Mouse (Mus musculus): ENCODE results near the gene Ppm1k. TPM values are rescaled to one million over a fixed set of nuclear protein-coding genes. Genes with fewer than 3 reads are reported as not detected.
"Not testable (repeated sequence)": the region's sequence is repeated elsewhere in the genome, so short reads cannot be mapped to it uniquely, and the experiment has no call there.

Ppm1k gene
- polyA plus RNA-seq (2012; rRNA removed): 7.0 and 7.7 TPM in 2 replicates

GRCm38 (mm10) chr6:57535386-57535936, at the start of gene Ppm1k:
TSS of gene Ppm1k (minus strand) at chr6:57535468.
- peak; percentile 88 for DNase-seq (ENCODE audit: low spot score)

- no peak for DNase-seq (ENCODE audit: low spot score)
Measured at GRCm38 (mm10) chr6:57582356-57582755, 47.1 kb upstream of the Ppm1k start.

DNA sequence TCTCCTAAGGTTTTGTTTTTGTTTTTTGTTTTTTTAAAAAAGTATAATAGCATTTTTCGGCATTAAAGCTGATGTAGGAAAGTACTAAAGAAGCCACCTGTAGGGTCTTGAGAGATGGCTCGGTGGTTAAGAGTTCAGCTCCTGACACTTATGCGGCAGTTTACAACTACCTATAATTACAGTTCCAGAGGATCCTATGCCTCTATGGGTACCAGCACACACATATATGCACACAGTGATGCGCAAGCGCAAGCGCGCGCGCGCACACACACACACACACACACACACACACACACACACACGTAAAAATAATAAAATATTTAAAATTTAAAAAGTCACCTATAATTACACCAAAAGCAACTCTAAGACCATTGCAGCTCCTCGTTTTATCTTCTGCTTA, 46.3 kb upstream of the Ppm1k start:
- DNase-seq (ENCODE audit: low spot score): no peak

GRCm38 (mm10) chr6:57580881-57581548, 45.7 kb upstream of the Ppm1k start, which contains the start of gene Herc6:
TSS of gene Herc6 (plus strand) at chr6:57581000.
- peak; percentile 57 for DNase-seq (ENCODE audit: low spot score)

- DNase-seq (ENCODE audit: low spot score): no peak
Measured at GRCm38 (mm10) chr6:57571587-57571986, 36.3 kb upstream of the Ppm1k start.

DNA sequence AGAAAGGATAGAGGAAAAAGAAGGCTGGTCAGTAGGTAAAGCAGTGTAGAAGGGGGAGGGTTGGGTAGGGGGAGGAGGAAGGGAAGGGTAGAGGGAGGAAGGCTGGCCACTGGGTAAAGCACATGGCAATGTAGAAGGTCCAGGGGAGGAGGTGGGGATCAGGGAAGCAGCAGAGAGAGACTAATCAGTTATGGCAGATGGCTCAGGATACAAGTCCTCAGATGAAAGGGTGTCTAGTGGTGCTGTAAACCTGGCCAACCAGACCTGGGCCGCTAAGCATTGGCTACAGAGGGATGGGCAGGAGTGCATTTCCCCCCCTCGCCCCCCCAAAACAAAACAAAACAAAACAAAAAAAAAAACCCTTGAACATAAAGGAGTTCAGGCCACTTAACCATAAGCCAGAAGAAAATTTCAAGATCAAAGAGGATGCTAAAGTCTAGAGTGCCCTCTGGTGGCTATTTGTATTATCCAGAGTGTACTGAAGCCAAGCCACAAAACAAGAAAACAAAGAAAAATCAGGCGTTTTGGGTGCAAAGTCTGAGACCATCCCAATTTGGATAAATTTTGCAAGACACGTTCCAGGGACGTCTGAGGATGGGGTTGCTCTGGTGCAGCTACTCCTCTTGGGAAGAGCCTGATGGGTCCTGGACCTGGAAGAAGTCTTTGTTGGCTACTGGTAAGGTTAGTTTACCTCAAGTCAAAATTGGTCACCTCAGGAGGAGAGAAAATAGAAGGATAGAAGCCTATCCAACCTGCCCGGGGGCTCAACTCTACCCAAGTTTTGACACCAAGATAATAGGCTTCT, 35.1 kb upstream of the Ppm1k start:
- no peak for DNase-seq (ENCODE audit: low spot score)

DNA sequence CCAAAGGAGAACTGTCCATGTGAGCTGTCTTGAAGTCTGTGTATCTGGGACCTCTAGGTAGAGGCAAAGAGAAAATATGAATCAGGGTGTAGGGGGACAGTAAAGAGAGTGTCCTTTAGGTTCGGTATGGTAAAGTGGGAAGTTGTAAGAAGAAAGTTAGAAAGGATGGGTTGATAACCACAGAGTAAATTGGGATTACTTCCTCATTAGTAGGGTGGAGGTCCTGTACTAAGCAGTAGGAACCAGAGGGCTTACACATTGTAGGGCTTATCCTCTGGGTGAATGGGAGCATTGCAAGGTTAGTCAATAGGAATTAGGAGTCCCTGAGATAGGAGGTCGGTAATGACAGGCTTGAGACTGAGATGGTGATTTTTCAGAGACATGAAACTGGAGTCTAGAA, 32.4 kb upstream of the Ppm1k start:
- no peak for DNase-seq (ENCODE audit: low spot score)

GRCm38 (mm10) chr6:57565452-57565851, 30.2 kb upstream of the Ppm1k start:
- DNase-seq (ENCODE audit: low spot score): no peak

DNA sequence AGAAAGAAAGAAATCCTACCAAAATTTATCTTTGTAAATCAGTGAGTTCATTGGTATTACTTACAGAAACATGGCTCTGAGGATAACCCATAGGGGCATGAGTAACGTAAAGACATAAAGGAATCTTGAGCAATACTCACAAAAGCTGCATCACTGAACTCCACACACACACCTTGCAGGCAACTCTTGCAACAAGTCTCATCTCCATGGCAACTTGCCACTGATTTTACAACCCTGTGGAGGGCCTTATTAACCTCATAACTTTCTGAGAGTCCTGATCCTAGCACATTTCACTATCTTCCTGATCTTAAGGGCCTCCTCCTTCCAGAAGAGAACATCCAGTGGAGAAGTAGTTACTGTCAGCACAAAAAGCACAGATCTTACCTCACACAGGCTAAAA, 28.2 kb upstream of the Ppm1k start:
- DNase-seq (ENCODE audit: low spot score): no peak

- no peak for DNase-seq (ENCODE audit: low spot score)
Measured at GRCm38 (mm10) chr6:57557796-57558317, 22.6 kb upstream of the Ppm1k start.

DNA sequence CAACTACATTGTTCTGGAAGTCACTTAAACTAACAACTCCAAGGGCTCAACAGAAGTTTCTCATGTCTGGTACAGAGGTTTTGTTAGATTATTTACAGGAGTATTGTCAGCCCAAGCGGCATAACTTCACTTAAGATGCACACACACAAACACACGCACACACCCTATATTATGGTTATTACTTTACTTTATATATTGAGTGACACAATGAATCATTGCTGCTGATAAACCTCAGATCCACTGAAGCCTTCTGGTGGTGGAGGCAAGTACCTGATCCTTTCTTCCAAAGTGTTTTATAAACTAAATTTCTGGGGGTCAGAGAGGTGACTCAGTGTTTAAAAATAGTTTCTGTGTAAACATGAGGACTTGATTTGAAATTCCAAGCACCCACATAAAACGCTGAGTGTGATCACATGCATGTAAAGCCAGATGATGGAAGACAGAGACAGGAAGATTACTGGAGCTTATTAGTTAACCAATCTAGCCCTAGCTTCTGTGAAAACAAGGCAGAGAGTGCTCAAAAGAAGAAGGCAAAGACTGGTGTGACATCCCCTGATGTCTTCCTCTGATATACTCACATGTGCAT, 16.0 kb upstream of the Ppm1k start:
- DNase-seq (ENCODE audit: low spot score): no peak

DNA sequence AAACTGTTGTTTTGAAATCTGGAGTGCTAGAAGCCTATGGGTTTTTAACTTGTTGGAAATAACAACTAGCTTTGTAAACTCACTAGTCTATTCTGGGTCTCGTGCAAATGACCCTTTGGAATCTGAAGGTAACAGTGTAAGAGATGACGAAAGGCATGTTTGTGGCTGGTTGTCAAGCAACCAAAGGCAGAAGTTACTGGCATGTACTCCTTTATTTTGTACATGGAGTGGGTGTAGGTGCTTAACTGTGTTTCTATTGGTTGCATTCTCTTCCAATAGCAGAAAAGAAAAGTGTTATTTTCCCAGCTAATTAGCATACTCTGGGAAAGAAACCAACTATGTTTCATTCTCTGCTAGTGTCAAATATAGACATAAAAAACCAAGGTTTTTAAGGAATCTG, 9.6 kb upstream of the Ppm1k start:
- no peak for DNase-seq (ENCODE audit: low spot score)

GRCm38 (mm10) chr6:57543591-57543990, 8.3 kb upstream of the Ppm1k start:
- DNase-seq (ENCODE audit: low spot score): not testable (repeated sequence)

DNA sequence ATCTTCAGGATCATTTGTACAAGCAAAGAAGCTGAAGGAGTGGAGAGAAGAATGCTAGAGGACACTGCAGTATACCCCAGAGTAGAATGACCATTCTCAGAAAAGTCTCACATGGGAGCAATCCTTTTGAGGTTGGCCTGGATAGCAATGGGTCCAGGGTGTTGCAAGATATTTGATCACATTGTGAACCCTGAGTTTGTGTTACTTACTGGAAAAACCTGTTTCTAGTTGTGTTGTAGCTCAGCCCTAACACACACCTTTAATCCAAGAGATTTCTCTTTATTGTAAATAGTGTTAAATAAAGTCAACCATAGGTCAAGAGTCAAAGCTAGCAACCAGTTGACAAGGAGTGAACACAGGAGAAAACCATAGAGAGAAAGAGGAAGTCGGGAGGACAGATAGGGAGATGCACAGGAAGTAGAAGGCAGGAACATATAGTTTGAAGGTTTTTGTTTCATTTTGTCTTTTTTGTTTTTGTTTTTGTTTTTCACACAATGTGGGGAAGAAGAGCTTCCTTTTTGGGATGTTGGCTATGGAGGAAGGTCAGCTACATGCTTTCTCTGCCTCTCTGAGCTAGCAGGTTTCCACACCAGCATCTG, 6.6 kb upstream of the Ppm1k start:
- no peak for DNase-seq (ENCODE audit: low spot score)

- no peak for DNase-seq (ENCODE audit: low spot score)
Measured at GRCm38 (mm10) chr6:57540950-57541498, 5.8 kb upstream of the Ppm1k start.

DNA sequence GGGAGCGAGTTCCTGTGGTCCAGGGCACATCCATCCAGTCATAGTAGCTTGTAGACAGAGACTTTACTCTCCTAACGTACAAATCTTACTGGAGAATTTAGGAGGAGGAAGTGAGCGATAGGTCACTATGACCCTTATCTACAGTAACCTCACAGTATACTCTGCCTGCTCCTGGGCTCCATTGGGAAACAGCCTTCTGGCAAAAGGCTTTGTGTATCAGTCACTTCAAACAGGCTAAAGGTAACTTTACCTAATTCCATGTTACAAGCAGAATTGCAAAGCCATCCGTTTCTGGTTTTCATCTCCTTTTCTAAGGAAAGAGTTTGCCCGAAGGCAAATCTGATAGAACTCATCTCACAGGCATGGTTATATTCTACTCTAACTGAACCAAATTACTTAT, 2.6 kb upstream of the Ppm1k start:
- DNase-seq (ENCODE audit: low spot score): no peak

- no peak for DNase-seq (ENCODE audit: low spot score)
Measured at GRCm38 (mm10) chr6:57535971-57536669, 852 bp upstream of the Ppm1k start.

DNA sequence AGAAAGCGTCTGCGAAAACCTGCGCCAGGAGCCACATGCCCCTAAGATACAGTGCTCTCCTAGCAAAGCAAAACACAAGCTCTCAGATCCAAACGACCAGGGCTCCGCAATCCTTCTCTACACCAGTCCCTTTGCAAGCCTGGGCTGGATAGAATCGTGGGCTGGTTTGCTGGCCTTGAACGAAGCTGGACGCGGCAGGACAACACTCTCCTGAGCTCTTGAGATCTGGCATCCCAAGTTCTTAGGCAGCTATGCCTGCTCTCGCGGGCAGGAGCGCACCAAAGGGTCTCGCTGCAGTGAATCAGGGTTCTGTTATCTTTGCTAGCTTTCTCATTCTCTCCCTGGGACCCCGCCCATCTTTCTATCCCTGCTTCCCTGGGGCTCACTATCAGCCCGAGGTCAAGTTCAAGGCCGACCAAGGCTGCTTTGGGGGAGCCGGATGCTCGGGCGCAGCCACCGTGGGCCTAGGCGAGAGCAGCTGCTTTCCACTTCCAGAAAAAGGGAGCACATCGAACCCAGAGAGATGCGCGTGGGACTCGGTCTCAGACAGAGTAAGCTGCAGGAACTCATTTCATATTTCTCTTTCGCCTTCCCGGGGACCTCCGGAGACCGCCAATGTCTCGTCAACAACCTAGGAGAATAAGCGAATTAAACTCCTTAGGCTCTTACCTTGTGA, 519 bp downstream of the Ppm1k start:
- DNase-seq (ENCODE audit: low spot score): peak; percentile 34

DNA sequence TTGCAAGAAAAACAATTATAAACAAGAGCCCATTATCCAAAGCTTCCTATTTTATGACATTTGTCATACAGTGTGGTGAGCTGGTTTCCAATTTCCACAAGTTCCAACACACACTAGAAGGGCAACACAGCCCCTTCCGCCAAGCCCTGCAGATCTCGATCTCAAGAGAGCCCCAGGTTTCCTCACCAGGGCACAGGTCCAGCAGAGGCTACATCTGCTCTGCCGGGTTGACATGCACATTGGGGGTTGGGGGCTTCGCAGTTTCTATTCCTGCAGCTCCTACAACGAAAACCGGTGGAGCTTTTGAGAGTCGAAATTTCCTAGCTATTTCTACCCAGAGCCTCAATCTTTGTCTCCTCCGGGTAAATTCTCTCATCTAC, 1.0 kb downstream of the Ppm1k start:
- no peak for DNase-seq (ENCODE audit: low spot score)

DNA sequence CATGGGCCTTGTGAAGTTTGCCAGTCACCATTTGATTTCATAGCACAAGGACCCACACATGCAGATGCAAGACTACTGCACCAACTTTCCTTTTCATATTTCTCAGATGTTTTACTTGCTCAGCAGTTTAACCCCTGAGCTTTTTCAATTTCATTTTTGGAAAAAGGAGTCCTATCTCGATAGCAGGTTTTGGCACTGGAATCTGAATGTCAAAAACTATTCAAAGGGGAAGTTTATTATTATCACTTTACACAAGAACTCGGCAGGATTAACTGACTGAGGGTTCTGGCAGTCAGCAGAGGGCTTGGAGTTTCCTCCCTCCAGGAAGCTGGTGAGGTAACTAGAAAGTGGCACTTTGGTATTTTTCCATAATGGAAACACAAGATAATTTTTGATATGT, 1.9 kb downstream of the Ppm1k start:
- DNase-seq (ENCODE audit: low spot score): no peak

Data from urinary bladder, adult 2 months (tissue).